Mouse (Mus musculus) thymus, adult 18-20 months (tissue): Measurements from ENCODE around the gene Mrc2.
A peak's percentile ranks its signal among the peaks of the same experiment; 100 is the strongest.

Experiments used
- DNase-seq, 2 experiments: peaks; one replicate each; pipeline ENCODE4 v3.0.0; 2022; ENCODE audit warnings: mixed read lengths in 2 of 2

Mrc2 gene

GRCm38 (mm10) chr11:105352152-105352551, 59.7 kb downstream of the Mrc2 start:
- DNase-seq: no peak

GRCm38 (mm10) chr11:105352954-105353890, 60.8 kb downstream of the Mrc2 start:
- DNase-seq: no peak

GRCm38 (mm10) chr11:105353891-105354280, 61.4 kb downstream of the Mrc2 start:
- no peak for DNase-seq

- DNase-seq: no peak
Observed at GRCm38 (mm10) chr11:105356301-105356700, 63.9 kb downstream of the Mrc2 start.

GRCm38 (mm10) chr11:105362041-105362765, 69.8 kb downstream of the Mrc2 start:
- DNase-seq: no peak

GRCm38 (mm10) chr11:105362946-105363597, 70.6 kb downstream of the Mrc2 start:
- peak; percentile 50 to 59 for DNase-seq

GRCm38 (mm10) chr11:105363598-105364385, 71.3 kb downstream of the Mrc2 start:
- no peak for DNase-seq

- peak in 1 of 2 experiments; percentile 14 for DNase-seq
Observed at GRCm38 (mm10) chr11:105364386-105365065, 72.1 kb downstream of the Mrc2 start.

- no peak for DNase-seq
Observed at GRCm38 (mm10) chr11:105365611-105366010, 73.2 kb downstream of the Mrc2 start.

GRCm38 (mm10) chr11:105366051-105366450, 73.6 kb downstream of the Mrc2 start:
- no peak for DNase-seq

GRCm38 (mm10) chr11:105367163-105367562, 74.7 kb downstream of the Mrc2 start:
- no peak for DNase-seq

GRCm38 (mm10) chr11:105368833-105369232, 76.4 kb downstream of the Mrc2 start:
- no peak for DNase-seq

- no peak for DNase-seq
Observed at GRCm38 (mm10) chr11:105369526-105370386, 77.3 kb downstream of the Mrc2 start.

- no peak for DNase-seq
Observed at GRCm38 (mm10) chr11:105371818-105372217, 79.4 kb downstream of the Mrc2 start.

- DNase-seq: no peak
Observed at GRCm38 (mm10) chr11:105373881-105374280, 81.4 kb downstream of the Mrc2 start.

- DNase-seq: no peak
Observed at GRCm38 (mm10) chr11:105374526-105375175, 82.2 kb downstream of the Mrc2 start.

- DNase-seq: no peak
Observed at GRCm38 (mm10) chr11:105375821-105376235, 83.4 kb downstream of the Mrc2 start.

GRCm38 (mm10) chr11:105385266-105385665, 92.8 kb downstream of the Mrc2 start:
- no peak for DNase-seq

GRCm38 (mm10) chr11:105388636-105389035, 96.2 kb downstream of the Mrc2 start:
- no peak for DNase-seq

- no peak for DNase-seq
Observed at GRCm38 (mm10) chr11:105390290-105390689, 97.8 kb downstream of the Mrc2 start.
